Mouse (Mus musculus) intestine, embryonic 14.5 days (tissue): Measurements from ENCODE around the gene Try4. TPM values are rescaled to one million over a fixed set of nuclear protein-coding genes. Genes with fewer than 3 reads are reported as not detected.
"Not testable (repeated sequence)": the region's sequence is repeated elsewhere in the genome, so short reads cannot be mapped to it uniquely, and the experiment has no call there.

Experiments
- ATAC-seq: fragments of 200-750 bp; cut with Nextera tagmentation; replicated peaks from 2 replicates; pipeline ENCODE4 v1.8.0; 2017; ENCODE audit warnings: low read depth, moderate number of reproducible peaks, moderate TSS enrichment, moderate library complexity; ENCODE audit not compliant: low FRiP score, low TSS enrichment
- DNase-seq: peaks from one replicate; pipeline ENCODE4 v3.0.0-alpha.2; 2018; ENCODE audit warnings: low spot score
- H3K27ac ChIP-seq: fragments of 300-500 bp; sonication (generic); 2 replicates; pipeline ENCODE4 v1.5.1; 2014; ENCODE audit warnings: low read depth, mild to moderate bottlenecking, control low read depth
- H3K27me3 ChIP-seq: fragments of 300-500 bp; sonication (generic); replicated peaks from 2 replicates; pipeline ENCODE4 v1.6.1; 2014; ENCODE audit warnings: low read length, control low read depth; ENCODE audit not compliant: control insufficient read depth, insufficient read depth
- H3K36me3 ChIP-seq: fragments of 300-500 bp; sonication (generic); 2 replicates; pipeline ENCODE4 v1.6.1; 2014; ENCODE audit warnings: low read length, control low read depth; ENCODE audit not compliant: control insufficient read depth, insufficient read depth
- H3K4me1 ChIP-seq: fragments of 300-500 bp; sonication (generic); replicated peaks from 2 replicates; pipeline ENCODE4 v1.6.1; 2014; ENCODE audit warnings: low read length, control low read depth, mixed read lengths; ENCODE audit not compliant: control insufficient read depth, insufficient read depth
- H3K4me2 ChIP-seq: fragments of 300-500 bp; sonication (generic); 2 replicates; pipeline ENCODE4 v1.6.1; 2014; ENCODE audit warnings: low read length
- H3K4me3 ChIP-seq: fragments of 300-500 bp; sonication (generic); 2 replicates; pipeline ENCODE4 v1.5.1; 2014; ENCODE audit warnings: low read depth, low read length, control low read depth, mixed read lengths
- H3K9ac ChIP-seq: fragments of 300-500 bp; sonication (generic); 2 replicates; pipeline ENCODE4 v1.6.1; 2014; ENCODE audit warnings: mild to moderate bottlenecking, low read length
- H3K9me3 ChIP-seq: fragments of 300-500 bp; sonication (generic); 2 replicates; pipeline ENCODE4 v1.6.1; 2016; ENCODE audit warnings: low read length, control low read depth; ENCODE audit not compliant: control insufficient read depth
- WGBS: fragments of 180-500 bp; shearing (Covaris S2); extraction: QIAGEN DNeasy Blood & Tissue Kit; methylation state at CpG from one replicate; pipeline ENCODE4 v1.1.7; 2014; 5-methylcytosine and 5-hydroxymethylcytosine counted together
- polyA plus RNA-seq: library from polyadenylated mRNA; unstranded; fragments of >200 nt; fragmentation: Nextera tagmentation; extraction: Ambion mirVana; gene quantifications from 2 replicates; pipeline ENCODE4 v1.2.1, GENCODE M21; 2014

Gene Try4
- polyA plus RNA-seq = 0.58 TPM in 1 of 2 replicates, not detected in the other

- WGBS = 71% methylated on average over 1 of the region's 1 CpGs
- H3K27ac ChIP-seq = no peak within 1 kb of the TSS
These were observed at the start of gene Try4 for GRCm38 (mm10) chr6:41301969-41302368. Try4 (plus strand) TSS chr6:41302269.

GRCm38 (mm10) chr6:41253314-41253713 is 48.8 kb upstream of the Try4 start:
- H3K27ac ChIP-seq, H3K4me3 ChIP-seq, H3K9ac ChIP-seq, DNase-seq, H3K4me1 ChIP-seq, H3K27me3 ChIP-seq, H3K9me3 ChIP-seq, ATAC-seq, H3K36me3 ChIP-seq, H3K4me2 ChIP-seq: not testable (repeated sequence)
- 85% methylated on average over 9 of the region's 9 CpGs for WGBS

More at GRCm38 (mm10) chr6:41301969-41302368, at the start of gene Try4:
- H3K9me3 ChIP-seq = no peaks in the 10 kb centered on the region
- no peak within 1 kb of the TSS for H3K4me3 ChIP-seq
- no peak within 1 kb of the TSS for H3K9ac ChIP-seq
- no peaks in the 10 kb centered on the region for H3K4me1 ChIP-seq
- no peak for DNase-seq
- ATAC-seq = no peak
- no peaks in the 10 kb centered on the region for H3K36me3 ChIP-seq
- H3K27me3 ChIP-seq = no peaks in the 10 kb centered on the region
- no peak within 1 kb of the TSS for H3K4me2 ChIP-seq

GRCm38 (mm10) chr6:41256424-41256823 is 45.6 kb upstream of the Try4 start:
- no peaks in the 10 kb centered on the region for H3K27me3 ChIP-seq
- no peaks in the 10 kb centered on the region for H3K9me3 ChIP-seq
- no peak overlapping the region for H3K4me2 ChIP-seq
- ATAC-seq (no peak), DNase-seq (no peak)
- WGBS = 72% methylated on average over 2 of the region's 2 CpGs
- no peak overlapping the region for H3K27ac ChIP-seq
- no peaks in the 10 kb centered on the region for H3K4me1 ChIP-seq
- H3K36me3 ChIP-seq = no peaks in the 10 kb centered on the region
- H3K9ac ChIP-seq = no peak overlapping the region
- no peak overlapping the region for H3K4me3 ChIP-seq

- Histone ChIP-seq H3K9ac (no peak overlapping the region), H3K27ac (no peak overlapping the region), H3K4me3 (no peak overlapping the region), H3K4me2 (no peak overlapping the region), H3K27me3 (no peaks in the 10 kb centered on the region), H3K9me3 (no peaks in the 10 kb centered on the region), H3K4me1 (no peaks in the 10 kb centered on the region), H3K36me3 (no peaks in the 10 kb centered on the region)
- DNase-seq (no peak), ATAC-seq (no peak)
- 50% methylated on average over 3 of the region's 3 CpGs for WGBS
These were observed 44.6 kb upstream of the Try4 start for GRCm38 (mm10) chr6:41257432-41257831.

GRCm38 (mm10) chr6:41262796-41263195 is 39.3 kb upstream of the Try4 start:
- H3K4me3 ChIP-seq = no peak overlapping the region
- H3K9ac ChIP-seq = no peak overlapping the region
- no peak overlapping the region for H3K27ac ChIP-seq
- H3K4me2 ChIP-seq = no peak overlapping the region
- no peaks in the 10 kb centered on the region for H3K36me3 ChIP-seq
- ATAC-seq = no peak
- no peak for DNase-seq
- no peaks in the 10 kb centered on the region for H3K9me3 ChIP-seq
- no peaks in the 10 kb centered on the region for H3K4me1 ChIP-seq
- no peaks in the 10 kb centered on the region for H3K27me3 ChIP-seq
- WGBS = 56% methylated on average over 3 of the region's 3 CpGs

GRCm38 (mm10) chr6:41266140-41266539 is 35.9 kb upstream of the Try4 start:
- no peak overlapping the region for H3K9ac ChIP-seq
- no peak overlapping the region for H3K4me3 ChIP-seq
- H3K27ac ChIP-seq = no peak overlapping the region
- DNase-seq (no peak), ATAC-seq (no peak)
- no peaks in the 10 kb centered on the region for H3K27me3 ChIP-seq
- 88% methylated on average over 6 of the region's 6 CpGs for WGBS
- no peak overlapping the region for H3K4me2 ChIP-seq
- no peaks in the 10 kb centered on the region for H3K36me3 ChIP-seq
- no peaks in the 10 kb centered on the region for H3K4me1 ChIP-seq
- no peaks in the 10 kb centered on the region for H3K9me3 ChIP-seq

GRCm38 (mm10) chr6:41298255-41298654 is 3.8 kb upstream of the Try4 start:
- Histone ChIP-seq H3K4me3 (no peak overlapping the region), H3K4me1 (no peaks in the 10 kb centered on the region), H3K9me3 (no peaks in the 10 kb centered on the region), H3K27me3 (no peaks in the 10 kb centered on the region), H3K4me2 (no peak overlapping the region), H3K9ac (no peak overlapping the region), H3K27ac (no peak overlapping the region), H3K36me3 (no peaks in the 10 kb centered on the region)
- ATAC-seq (no peak), DNase-seq (no peak)
- WGBS = 20% methylated on average over 1 of the region's 1 CpGs

- H3K4me2 ChIP-seq, ATAC-seq, H3K4me1 ChIP-seq, H3K4me3 ChIP-seq, H3K27ac ChIP-seq, H3K27me3 ChIP-seq, H3K36me3 ChIP-seq, H3K9ac ChIP-seq, H3K9me3 ChIP-seq, DNase-seq: not testable (repeated sequence)
- WGBS = 72% methylated on average over 3 of the region's 3 CpGs
These were observed 14.7 kb downstream of the Try4 start, which contains the start of gene Try5 for GRCm38 (mm10) chr6:41316741-41317140. Try5 (minus strand) TSS chr6:41316841.

- Histone ChIP-seq H3K36me3 (no peaks in the 10 kb centered on the region), H3K27me3 (no peaks in the 10 kb centered on the region), H3K9ac (no peak within 1 kb of the TSS), H3K4me1 (no peaks in the 10 kb centered on the region), H3K27ac (no peak within 1 kb of the TSS), H3K4me3 (no peak within 1 kb of the TSS), H3K4me2 (no peak within 1 kb of the TSS), H3K9me3 (no peaks in the 10 kb centered on the region)
- DNase-seq (no peak), ATAC-seq (no peak)
- WGBS = 79% methylated on average over 2 of the region's 2 CpGs
These were observed 51.9 kb downstream of the Try4 start, which contains the start of gene Try10 for GRCm38 (mm10) chr6:41353932-41354331. Try10 (plus strand) TSS chr6:41354105.
